In the genomic region with DNA sequence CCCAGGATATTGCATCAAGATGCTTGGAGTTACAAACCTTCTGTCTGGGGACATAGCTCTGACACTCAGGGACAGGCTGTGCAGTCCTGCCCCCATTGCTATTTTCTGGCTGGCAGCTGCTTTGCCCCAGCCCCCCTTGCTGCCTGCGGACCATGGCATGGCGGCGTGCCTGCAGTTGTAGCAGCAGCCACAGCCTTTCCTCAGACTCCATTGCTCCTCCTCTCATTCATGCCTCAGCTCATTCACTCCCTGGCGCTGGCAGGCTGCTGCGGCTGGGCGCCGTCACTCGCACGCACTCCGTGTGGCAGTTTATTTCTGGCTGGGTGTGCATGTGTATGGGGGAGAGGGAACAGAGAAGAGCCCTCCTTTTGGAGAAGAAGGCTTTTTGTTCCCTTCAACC, we compare ENCODE assay signal across 9 mouse cellular contexts. TPM values are rescaled to one million over a fixed set of nuclear protein-coding genes. Genes with fewer than 3 reads are reported as not detected.
DNase-seq lines count a peak whose midpoint lies in the region; ATAC-seq and TF ChIP-seq lines count a peak whose summit lies in the region.
"Had no signal": no experiment of that assay in that cellular context is flagged by ENCODE, and none has a peak within 500 bp of the region (broad histone marks: within the 10 kb centered on the region; RNA-seq: fewer than 3 reads in every experiment).

No protein-coding gene starts in this region.

- peak overlapping the region; percentile 64 for H3K4me3 ChIP-seq in hindbrain, embryonic 16.5 days (ENCODE audit: low read length)
- H3K4me3 ChIP-seq in lung, postnatal 0 days (ENCODE audit: low read depth, low read length): no peak overlapping the region

- H3K4me1 ChIP-seq in hindbrain, embryonic 16.5 days (ENCODE audit: control insufficient read depth, insufficient read depth, low read depth, low read length): peaks cover 29% of the 10 kb centered on the region
- H3K4me1 ChIP-seq in lung, postnatal 0 days (ENCODE audit: insufficient read depth, low read depth, low read length): no peaks in the 10 kb centered on the region

- H3K9ac ChIP-seq in hindbrain, embryonic 16.5 days (ENCODE audit: low read depth, low read length): peak overlapping the region; percentile 47
- H3K9ac ChIP-seq in lung, postnatal 0 days (replicated peaks; ENCODE audit: low read depth): no peak overlapping the region
- H3K9ac ChIP-seq: liver, embryonic 14.5 days had no signal

- no peaks in the 10 kb centered on the region for H3K9me3 ChIP-seq in hindbrain, embryonic 16.5 days (ENCODE audit: control insufficient read depth, low read length)
- no peaks in the 10 kb centered on the region for H3K9me3 ChIP-seq in lung, postnatal 0 days (ENCODE audit: low read length)

- no peaks in the 10 kb centered on the region for H3K27me3 ChIP-seq in hindbrain, embryonic 16.5 days (replicated peaks; ENCODE audit: control insufficient read depth, insufficient read depth, low read length)
- no peaks in the 10 kb centered on the region for H3K27me3 ChIP-seq in lung, postnatal 0 days (replicated peaks; ENCODE audit: insufficient read depth, low read length)

- H3K27ac ChIP-seq in hindbrain, embryonic 16.5 days (ENCODE audit: low read depth, low read length): peak overlapping the region; percentile 70
- peak overlapping the region; percentile 20; the same call in 1 of the 2 replicates for H3K27ac ChIP-seq in lung, postnatal 0 days (ENCODE audit: low read length)
- H3K27ac ChIP-seq: liver, embryonic 14.5 days had no signal

- H3K36me3 ChIP-seq in hindbrain, embryonic 16.5 days (ENCODE audit: control insufficient read depth, insufficient read depth, low read length): no peaks in the 10 kb centered on the region
- H3K36me3 ChIP-seq in lung, postnatal 0 days (ENCODE audit: insufficient read depth, low read length): no peaks in the 10 kb centered on the region

- ATAC-seq in frontal cortex, adult (ENCODE audit: low TSS enrichment): peak; percentile 74
- peak; percentile 75 for ATAC-seq in hindbrain, embryonic 16.5 days
- peak; percentile 75 for ATAC-seq in lung, postnatal 0 days

- 4% methylated on average over 10 of the region's 10 CpGs for WGBS in hindbrain, embryonic 16.5 days
- WGBS in lung, postnatal 0 days: 29% methylated on average over 10 of the region's 10 CpGs

- TF ChIP-seq CTCF in lung, postnatal 0 days (IDR thresholded peaks at IDR 0.05): no peak

- DNase-seq in embryo, embryonic 11 days: peak; percentile 34
- DNase-seq in embryo, embryonic 10.5 days (ENCODE audit: low spot score): no peak
- DNase-seq in lung, postnatal 0 days (ENCODE audit: low spot score): peak; percentile 76
- peak; percentile 72 for DNase-seq in right cerebral cortex, postnatal 14 days
- DNase-seq in thymus, postnatal 14 days: no peak
- no peak for DNase-seq in adrenal gland, postnatal 10 days

- no peak for TF ChIP-seq EP300 in lung, postnatal 0 days (IDR thresholded peaks at IDR 0.05)

- H3K4me2 ChIP-seq in hindbrain, embryonic 16.5 days (ENCODE audit: low read length): peak overlapping the region; percentile 87
- peak overlapping the region; percentile 46 for H3K4me2 ChIP-seq in lung, postnatal 0 days (replicated peaks; ENCODE audit: low read depth, low read length)

RNA-seq across cellular contexts. Expression of a gene that starts 2.0 kb away (rescaled TPM):
- polyA plus RNA-seq in hindbrain, embryonic 16.5 days (2015; fragmentation: Nextera tagmentation; extraction: Ambion mirVana): 44.2 and 44.6 TPM in 2 replicates
- polyA plus RNA-seq in lung, postnatal 0 days (2015; fragmentation: Nextera tagmentation; extraction: Ambion mirVana): 14.4 and 15.9 TPM in 2 replicates
- 1 to 10 TPM in 1 of 2 experiments, under 1 TPM in 1; 0.69 to 1.0 TPM for total RNA-seq in adrenal gland, postnatal 10 days (2021)

Comparison
In these comparisons a context has a peak if more than half of its experiments do, and no peak if none do; other contexts are left out.
1. DNase-seq: peak in embryo, embryonic 11 days (single experiment), lung, postnatal 0 days (single experiment) and right cerebral cortex, postnatal 14 days (single experiment); none in embryo, embryonic 10.5 days (single experiment), thymus, postnatal 14 days (single experiment) and adrenal gland, postnatal 10 days (single experiment).
2. Peak in every context shown above with its lines, with median percentiles within 50 percentile points of each other: ATAC-seq.